Mouse (Mus musculus): ENCODE data around the gene Gpr4. TPM values are rescaled to one million over a fixed set of nuclear protein-coding genes. Genes with fewer than 3 reads are reported as not detected.

Gpr4 gene
- polyA plus RNA-seq, 1 experiment from 2014 or later: 5.2 TPM

GRCm38 (mm10) chr7:19180862-19181429 lies 31.4 kb upstream of the Gpr4 start:
- ATAC-seq (replicated peaks; ENCODE audit: low FRiP score, low read depth): peak; percentile 33; the same call in 1 of the 2 replicates
- Histone ChIP-seq H3K9me3 (replicated peaks; ENCODE audit: low read length) (no peaks in the 10 kb centered on the region), H3K9ac (ENCODE audit: low read depth, low read length) (peak overlapping the region; percentile 64), H3K4me2 (ENCODE audit: low read length) (peak overlapping the region; percentile 90), H3K27ac (peak overlapping the region; percentile 37; the same call in 1 of the 2 replicates), H3K4me1 (replicated peaks; ENCODE audit: insufficient read depth, low read length) (peaks cover 24% of the 10 kb centered on the region), H3K36me3 (ENCODE audit: insufficient read depth, low read length) (0 out of 2 replicates have a peak, but pooled peaks cover under 1% of the 10 kb centered on the region), H3K27me3 (ENCODE audit: insufficient read depth, low read length) (peaks cover 38% of the 10 kb centered on the region), H3K4me3 (replicated peaks; ENCODE audit: low read depth, low read length) (peak overlapping the region; percentile 56)
- WGBS: under 1% methylated on average over 27 of the region's 27 CpGs
- DNase-seq (ENCODE audit: low spot score): peak; percentile 72
- no peak for TF ChIP-seq CTCF (IDR thresholded peaks at IDR 0.05; ENCODE audit: low read depth)

GRCm38 (mm10) chr7:19184250-19184649 lies 28.1 kb upstream of the Gpr4 start:
- peaks cover 8% of the 10 kb centered on the region for H3K27me3 ChIP-seq (ENCODE audit: insufficient read depth, low read length)
- H3K9ac ChIP-seq (ENCODE audit: low read depth, low read length): no peak overlapping the region
- 70% methylated on average over 2 of the region's 2 CpGs for WGBS
- ATAC-seq (replicated peaks; ENCODE audit: low FRiP score, low read depth) (no peak), DNase-seq (ENCODE audit: low spot score) (no peak)
- no peak for TF ChIP-seq CTCF (IDR thresholded peaks at IDR 0.05; ENCODE audit: low read depth)
- H3K4me3 ChIP-seq (replicated peaks; ENCODE audit: low read depth, low read length): no peak overlapping the region
- peaks cover 20% of the 10 kb centered on the region for H3K4me1 ChIP-seq (replicated peaks; ENCODE audit: insufficient read depth, low read length)
- no peak overlapping the region for H3K4me2 ChIP-seq (ENCODE audit: low read length)
- no peaks in the 10 kb centered on the region for H3K9me3 ChIP-seq (replicated peaks; ENCODE audit: low read length)
- H3K36me3 ChIP-seq (ENCODE audit: insufficient read depth, low read length): 0 out of 2 replicates have a peak, but pooled peaks cover 11% of the 10 kb centered on the region
- H3K27ac ChIP-seq: peak overlapping the region; percentile 55

DNA sequence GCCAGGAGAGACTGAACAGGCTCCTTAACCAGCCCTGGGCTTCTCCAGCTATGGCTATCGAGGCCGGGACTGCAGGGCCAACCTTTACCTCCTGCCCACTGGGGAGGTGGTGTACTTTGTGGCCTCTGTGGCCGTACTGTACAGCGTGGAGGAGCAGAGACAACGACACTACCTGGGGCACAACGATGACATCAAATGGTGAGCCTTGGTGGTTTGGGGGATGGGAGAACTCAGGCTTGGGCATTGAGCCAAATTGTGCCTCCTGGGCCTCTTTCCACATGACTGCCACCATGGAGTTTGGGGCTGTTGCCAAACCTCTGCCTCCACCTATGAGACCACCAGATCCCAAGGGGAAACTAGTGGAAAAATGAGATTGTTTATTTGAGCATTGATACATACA lies 27.6 kb upstream of the Gpr4 start:
- Histone ChIP-seq H3K27me3 (ENCODE audit: insufficient read depth, low read length) (peaks cover 3% of the 10 kb centered on the region; the same call in 1 of the 2 replicates), H3K36me3 (ENCODE audit: insufficient read depth, low read length) (0 out of 2 replicates have a peak, but pooled peaks cover 11% of the 10 kb centered on the region), H3K4me1 (replicated peaks; ENCODE audit: insufficient read depth, low read length) (peaks cover 15% of the 10 kb centered on the region), H3K4me2 (ENCODE audit: low read length) (no peak overlapping the region), H3K9me3 (replicated peaks; ENCODE audit: low read length) (no peaks in the 10 kb centered on the region), H3K9ac (ENCODE audit: low read depth, low read length) (peak overlapping the region; percentile 18; the same call in 1 of the 2 replicates), H3K4me3 (replicated peaks; ENCODE audit: low read depth, low read length) (no peak overlapping the region), H3K27ac (peak overlapping the region; percentile 55)
- no peak for TF ChIP-seq CTCF (IDR thresholded peaks at IDR 0.05; ENCODE audit: low read depth)
- 46% methylated on average over 6 of the region's 6 CpGs for WGBS
- ATAC-seq (replicated peaks; ENCODE audit: low FRiP score, low read depth) (peak; percentile 53; the same call in 1 of the 2 replicates), DNase-seq (ENCODE audit: low spot score) (no peak)

DNA sequence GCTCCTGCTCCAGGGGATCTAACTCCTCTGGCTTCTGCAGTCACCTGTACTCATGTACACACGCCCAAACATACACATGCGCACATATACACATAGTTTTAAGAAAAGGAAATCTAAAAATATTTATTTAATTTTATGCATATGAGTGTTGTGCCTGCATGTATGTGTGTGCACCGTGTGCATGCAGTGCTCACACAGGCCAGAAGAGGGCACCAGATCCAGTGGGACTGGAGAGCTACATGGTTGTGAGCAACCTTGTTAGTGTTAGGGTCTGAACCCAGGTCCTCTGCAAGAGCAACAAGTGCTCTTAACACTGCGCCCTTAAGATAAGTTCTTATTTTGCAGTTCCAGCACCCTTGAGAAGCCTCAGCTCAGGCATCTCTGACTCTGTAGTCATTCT lies 17.7 kb upstream of the Gpr4 start:
- Histone ChIP-seq H3K27ac (no peak overlapping the region), H3K9me3 (replicated peaks; ENCODE audit: low read length) (no peaks in the 10 kb centered on the region), H3K36me3 (ENCODE audit: insufficient read depth, low read length) (peaks cover 30% of the 10 kb centered on the region; the same call in 1 of the 2 replicates), H3K9ac (ENCODE audit: low read depth, low read length) (no peak overlapping the region), H3K4me1 (replicated peaks; ENCODE audit: insufficient read depth, low read length) (no peaks in the 10 kb centered on the region), H3K4me2 (ENCODE audit: low read length) (no peak overlapping the region), H3K27me3 (ENCODE audit: insufficient read depth, low read length) (no peaks in the 10 kb centered on the region), H3K4me3 (replicated peaks; ENCODE audit: low read depth, low read length) (no peak overlapping the region)
- 96% methylated on average over 4 of the region's 4 CpGs for WGBS
- TF ChIP-seq CTCF (IDR thresholded peaks at IDR 0.05; ENCODE audit: low read depth): peak; percentile 39
- DNase-seq (ENCODE audit: low spot score): no peak
- ATAC-seq (replicated peaks; ENCODE audit: low FRiP score, low read depth): no peak

DNA sequence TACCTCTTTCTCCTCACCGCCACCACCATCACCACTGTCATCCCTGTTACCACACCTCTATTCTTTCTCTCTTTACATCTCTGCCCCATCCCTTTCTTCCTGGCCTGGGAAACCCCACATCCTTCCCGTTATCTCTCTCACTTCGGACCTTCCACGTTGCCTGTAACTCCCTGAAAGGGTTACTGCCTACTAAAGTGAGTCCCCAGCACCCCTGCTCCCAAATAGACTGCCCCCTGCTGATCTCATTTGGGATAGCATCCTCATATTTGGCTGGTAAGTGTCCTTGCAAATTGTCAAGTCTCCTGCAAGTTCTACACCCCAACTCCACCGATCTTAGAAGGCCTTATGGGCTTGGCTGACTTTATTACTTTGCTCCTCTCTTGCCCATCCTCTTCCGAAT lies 15.7 kb upstream of the Gpr4 start:
- H3K27me3 ChIP-seq (ENCODE audit: insufficient read depth, low read length): no peaks in the 10 kb centered on the region
- no peak overlapping the region for H3K4me2 ChIP-seq (ENCODE audit: low read length)
- no peaks in the 10 kb centered on the region for H3K9me3 ChIP-seq (replicated peaks; ENCODE audit: low read length)
- H3K27ac ChIP-seq: no peak overlapping the region
- no peak overlapping the region for H3K9ac ChIP-seq (ENCODE audit: low read depth, low read length)
- ATAC-seq (replicated peaks; ENCODE audit: low FRiP score, low read depth): no peak
- no peaks in the 10 kb centered on the region for H3K4me1 ChIP-seq (replicated peaks; ENCODE audit: insufficient read depth, low read length)
- DNase-seq (ENCODE audit: low spot score): no peak
- H3K36me3 ChIP-seq (ENCODE audit: insufficient read depth, low read length): peaks cover 26% of the 10 kb centered on the region; the same call in 1 of the 2 replicates
- peak; percentile 64 for TF ChIP-seq CTCF (IDR thresholded peaks at IDR 0.05; ENCODE audit: low read depth)
- H3K4me3 ChIP-seq (replicated peaks; ENCODE audit: low read depth, low read length): no peak overlapping the region
- 55% methylated on average over 6 of the region's 6 CpGs for WGBS

DNA sequence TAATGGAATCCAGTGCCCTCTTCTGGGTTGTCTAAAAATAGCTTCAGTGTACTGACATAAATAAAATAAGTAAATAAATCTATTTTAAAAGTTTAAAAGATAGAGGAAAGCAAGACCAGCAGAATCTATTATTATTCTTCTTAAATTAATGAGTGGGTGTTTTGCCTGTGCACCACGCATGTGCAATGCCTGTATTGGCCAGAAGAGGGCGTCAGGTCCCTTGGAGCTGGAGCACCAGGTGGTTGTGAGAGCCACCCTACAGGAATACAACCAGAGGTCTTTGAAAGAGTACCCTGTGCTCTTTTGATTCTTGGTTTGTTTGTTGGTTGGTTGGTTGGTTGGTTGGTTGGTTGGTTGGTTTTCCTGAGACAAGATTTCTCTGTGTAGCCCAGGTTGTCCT lies 14.4 kb upstream of the Gpr4 start:
- 33% methylated on average over 2 of the region's 2 CpGs for WGBS
- H3K4me3 ChIP-seq (replicated peaks; ENCODE audit: low read depth, low read length): no peak overlapping the region
- no peaks in the 10 kb centered on the region for H3K27me3 ChIP-seq (ENCODE audit: insufficient read depth, low read length)
- no peak overlapping the region for H3K9ac ChIP-seq (ENCODE audit: low read depth, low read length)
- DNase-seq (ENCODE audit: low spot score): no peak
- H3K27ac ChIP-seq: no peak overlapping the region
- no peak overlapping the region for H3K4me2 ChIP-seq (ENCODE audit: low read length)
- no peaks in the 10 kb centered on the region for H3K4me1 ChIP-seq (replicated peaks; ENCODE audit: insufficient read depth, low read length)
- H3K36me3 ChIP-seq (ENCODE audit: insufficient read depth, low read length): peaks cover 28% of the 10 kb centered on the region; the same call in 1 of the 2 replicates
- H3K9me3 ChIP-seq (replicated peaks; ENCODE audit: low read length): no peaks in the 10 kb centered on the region
- no peak for ATAC-seq (replicated peaks; ENCODE audit: low FRiP score, low read depth)
- peak; percentile 66 for TF ChIP-seq CTCF (IDR thresholded peaks at IDR 0.05; ENCODE audit: low read depth)
